Mouse (Mus musculus) neural tube, embryonic 12.5 days (tissue): ENCODE results near the gene Eppin. TPM values are rescaled to one million over a fixed set of nuclear protein-coding genes. Genes with fewer than 3 reads are reported as not detected.
"Not testable (repeated sequence)": the region's sequence is repeated elsewhere in the genome, so short reads cannot be mapped to it uniquely, and the experiment has no call there.

Source experiments
- ATAC-seq: fragments of 200-750 bp; cut with Nextera tagmentation; 2 replicates; pipeline ENCODE4 v1.8.0; 2017; ENCODE audit warnings: low read depth, mild to moderate bottlenecking, moderate TSS enrichment, moderate library complexity; ENCODE audit not compliant: low FRiP score
- H3K27ac ChIP-seq: fragments of 300-500 bp; sonication (generic); 2 replicates; pipeline ENCODE4 v1.5.1; 2016
- H3K27me3 ChIP-seq: fragments of 300-500 bp; sonication (generic); replicated peaks from 2 replicates; pipeline ENCODE4 v1.6.1; 2016; ENCODE audit warnings: mild to moderate bottlenecking
- H3K36me3 ChIP-seq: fragments of 300-500 bp; sonication (generic); 2 replicates; pipeline ENCODE4 v1.6.1; 2016; ENCODE audit warnings: mild to moderate bottlenecking
- H3K4me1 ChIP-seq: fragments of 300-500 bp; sonication (generic); 2 replicates; pipeline ENCODE4 v1.6.1; 2016
- H3K4me2 ChIP-seq: fragments of 300-500 bp; sonication (generic); replicated peaks from 2 replicates; pipeline ENCODE4 v1.6.1; 2016; ENCODE audit warnings: mild to moderate bottlenecking
- H3K4me3 ChIP-seq: fragments of 300-500 bp; sonication (generic); 2 replicates; pipeline ENCODE4 v1.5.1; 2016
- H3K9ac ChIP-seq: fragments of 300-500 bp; sonication (generic); 2 replicates; pipeline ENCODE4 v1.6.1; 2016; ENCODE audit warnings: mild to moderate bottlenecking
- H3K9me3 ChIP-seq: fragments of 300-500 bp; sonication (generic); 2 replicates; pipeline ENCODE4 v1.6.1; 2016; ENCODE audit warnings: mild to moderate bottlenecking
- WGBS: fragments of 180-500 bp; shearing (Covaris S2); methylation state at CpG from one replicate; pipeline ENCODE4 v1.1.7; 2016; 5-methylcytosine and 5-hydroxymethylcytosine counted together
- polyA plus RNA-seq: library from polyadenylated mRNA; unstranded; fragments of >200 nt; fragmentation: Nextera tagmentation; extraction: Ambion mirVana; gene quantifications from 2 replicates; pipeline ENCODE4 v1.2.1, GENCODE M21; 2016

Gene Eppin
- polyA plus RNA-seq: not detected in 2 replicates

GRCm38 (mm10) chr2:164593494-164593893 is at the start of gene Eppin:
Gene Eppin, minus strand, starts transcription at chr2:164593594.
- no peak within 1 kb of the TSS for H3K4me3 ChIP-seq
- H3K27ac ChIP-seq: no peak within 1 kb of the TSS
- 0 out of 2 replicates have a peak, but pooled peaks cover 7% of the 10 kb centered on the region for H3K4me1 ChIP-seq
- no peak for ATAC-seq
- no peaks in the 10 kb centered on the region for H3K36me3 ChIP-seq
- H3K4me2 ChIP-seq: no peak within 1 kb of the TSS
- no peaks in the 10 kb centered on the region for H3K9me3 ChIP-seq
- H3K9ac ChIP-seq: no peak within 1 kb of the TSS
- H3K27me3 ChIP-seq: no peaks in the 10 kb centered on the region
- 80% methylated on average over 4 of the region's 4 CpGs for WGBS

- Histone ChIP-seq H3K4me2 (no peak overlapping the region), H3K9ac (no peak overlapping the region), H3K27ac (no peak overlapping the region), H3K4me1 (no peaks in the 10 kb centered on the region), H3K36me3 (no peaks in the 10 kb centered on the region), H3K27me3 (no peaks in the 10 kb centered on the region), H3K9me3 (no peaks in the 10 kb centered on the region), H3K4me3 (no peak overlapping the region)
- WGBS: 80% methylated on average over 13 of the region's 13 CpGs
- no peak for ATAC-seq
Measured at GRCm38 (mm10) chr2:164641881-164642673, 48.7 kb upstream of the Eppin start.

GRCm38 (mm10) chr2:164641129-164641528 is 47.7 kb upstream of the Eppin start:
- 64% methylated on average over 7 of the region's 7 CpGs for WGBS
- ATAC-seq: no peak

GRCm38 (mm10) chr2:164638696-164639095 is 45.3 kb upstream of the Eppin start, which contains the start of gene Wfdc16:
Gene Wfdc16, minus strand, starts transcription at chr2:164638796.
- H3K27ac ChIP-seq: no peak within 1 kb of the TSS
- H3K4me3 ChIP-seq: no peak within 1 kb of the TSS
- no peaks in the 10 kb centered on the region for H3K27me3 ChIP-seq
- ATAC-seq: no peak
- H3K9ac ChIP-seq: no peak within 1 kb of the TSS
- H3K36me3 ChIP-seq: no peaks in the 10 kb centered on the region
- H3K4me2 ChIP-seq: no peak within 1 kb of the TSS
- H3K4me1 ChIP-seq: no peaks in the 10 kb centered on the region
- 85% methylated on average over 3 of the region's 3 CpGs for WGBS
- H3K9me3 ChIP-seq: no peaks in the 10 kb centered on the region

More at GRCm38 (mm10) chr2:164641129-164641528, 47.7 kb upstream of the Eppin start:
- H3K4me2 ChIP-seq: no peak overlapping the region
- no peak overlapping the region for H3K9ac ChIP-seq
- H3K27me3 ChIP-seq: no peaks in the 10 kb centered on the region
- H3K27ac ChIP-seq: no peak overlapping the region
- H3K4me1 ChIP-seq: no peaks in the 10 kb centered on the region
- H3K4me3 ChIP-seq: no peak overlapping the region
- H3K9me3 ChIP-seq: no peaks in the 10 kb centered on the region
- no peaks in the 10 kb centered on the region for H3K36me3 ChIP-seq

GRCm38 (mm10) chr2:164635266-164635665 is 41.9 kb upstream of the Eppin start:
- H3K9ac ChIP-seq: no peak overlapping the region
- no peaks in the 10 kb centered on the region for H3K4me1 ChIP-seq
- H3K27ac ChIP-seq: no peak overlapping the region
- H3K9me3 ChIP-seq: no peaks in the 10 kb centered on the region
- no peak for ATAC-seq
- H3K27me3 ChIP-seq: no peaks in the 10 kb centered on the region
- 77% methylated on average over 9 of the region's 9 CpGs for WGBS
- no peak overlapping the region for H3K4me2 ChIP-seq
- H3K4me3 ChIP-seq: no peak overlapping the region
- no peaks in the 10 kb centered on the region for H3K36me3 ChIP-seq

- 86% methylated on average over 4 of the region's 4 CpGs for WGBS
- no peaks in the 10 kb centered on the region for H3K9me3 ChIP-seq
- ATAC-seq: no peak
- no peaks in the 10 kb centered on the region for H3K4me1 ChIP-seq
- no peak overlapping the region for H3K4me3 ChIP-seq
- no peak overlapping the region for H3K9ac ChIP-seq
- H3K36me3 ChIP-seq: no peaks in the 10 kb centered on the region
- H3K27ac ChIP-seq: no peak overlapping the region
- H3K27me3 ChIP-seq: no peaks in the 10 kb centered on the region
- H3K4me2 ChIP-seq: no peak overlapping the region
Measured at GRCm38 (mm10) chr2:164621775-164622174, 28.4 kb upstream of the Eppin start.

GRCm38 (mm10) chr2:164619050-164619449 is 25.7 kb upstream of the Eppin start:
- Histone ChIP-seq H3K27me3 (no peaks in the 10 kb centered on the region), H3K9me3 (no peaks in the 10 kb centered on the region), H3K4me3 (no peak overlapping the region), H3K9ac (no peak overlapping the region), H3K36me3 (no peaks in the 10 kb centered on the region), H3K4me2 (no peak overlapping the region), H3K27ac (no peak overlapping the region), H3K4me1 (no peaks in the 10 kb centered on the region)
- no peak for ATAC-seq
- 77% methylated on average over 5 of the region's 5 CpGs for WGBS

GRCm38 (mm10) chr2:164615386-164615785 is 22.0 kb upstream of the Eppin start:
- Histone ChIP-seq H3K9me3 (no peaks in the 10 kb centered on the region), H3K27me3 (no peaks in the 10 kb centered on the region), H3K4me3 (no peak overlapping the region), H3K27ac (no peak overlapping the region), H3K4me1 (no peaks in the 10 kb centered on the region), H3K9ac (no peak overlapping the region), H3K4me2 (no peak overlapping the region), H3K36me3 (no peaks in the 10 kb centered on the region)
- WGBS: 92% methylated on average over 3 of the region's 3 CpGs
- no peak for ATAC-seq

GRCm38 (mm10) chr2:164613471-164613870 is 20.1 kb upstream of the Eppin start, which contains the start of the genes Wfdc6b and Wfdc8:
Gene Wfdc6b, plus strand, starts transcription at chr2:164613522.
Gene Wfdc8, minus strand, starts transcription at chr2:164613626.
- H3K4me1 ChIP-seq, H3K9me3 ChIP-seq, H3K4me3 ChIP-seq, H3K9ac ChIP-seq, H3K4me2 ChIP-seq, H3K27ac ChIP-seq, H3K27me3 ChIP-seq, ATAC-seq, H3K36me3 ChIP-seq: not testable (repeated sequence)
- WGBS: 80% methylated on average over 8 of the region's 8 CpGs

- Histone ChIP-seq H3K9me3 (no peaks in the 10 kb centered on the region; the same call in 1 of the 2 replicates), H3K9ac (no peak overlapping the region), H3K36me3 (no peaks in the 10 kb centered on the region), H3K4me2 (no peak overlapping the region), H3K4me3 (no peak overlapping the region), H3K4me1 (no peaks in the 10 kb centered on the region), H3K27ac (no peak overlapping the region), H3K27me3 (no peaks in the 10 kb centered on the region)
- 82% methylated on average over 6 of the region's 6 CpGs for WGBS
- no peak for ATAC-seq
Measured at GRCm38 (mm10) chr2:164608781-164609180, 15.4 kb upstream of the Eppin start.

- ATAC-seq: no peak
- peaks cover 4% of the 10 kb centered on the region for H3K9me3 ChIP-seq
- no peak overlapping the region for H3K4me3 ChIP-seq
- no peak overlapping the region for H3K27ac ChIP-seq
- 92% methylated on average over 8 of the region's 8 CpGs for WGBS
- H3K4me1 ChIP-seq: no peaks in the 10 kb centered on the region
- H3K4me2 ChIP-seq: no peak overlapping the region
- no peaks in the 10 kb centered on the region for H3K27me3 ChIP-seq
- H3K36me3 ChIP-seq: no peaks in the 10 kb centered on the region
- no peak overlapping the region for H3K9ac ChIP-seq
Measured at GRCm38 (mm10) chr2:164604411-164604810, 11.0 kb upstream of the Eppin start.

GRCm38 (mm10) chr2:164603482-164603881 is 10.1 kb upstream of the Eppin start:
- no peak overlapping the region for H3K9ac ChIP-seq
- H3K36me3 ChIP-seq: no peaks in the 10 kb centered on the region
- peaks cover 4% of the 10 kb centered on the region for H3K9me3 ChIP-seq
- no peak for ATAC-seq
- no peaks in the 10 kb centered on the region for H3K27me3 ChIP-seq
- no peaks in the 10 kb centered on the region for H3K4me1 ChIP-seq
- no peak overlapping the region for H3K4me2 ChIP-seq
- 92% methylated on average over 3 of the region's 3 CpGs for WGBS
- H3K4me3 ChIP-seq: no peak overlapping the region
- no peak overlapping the region for H3K27ac ChIP-seq

GRCm38 (mm10) chr2:164600179-164600578 is 6.8 kb upstream of the Eppin start:
- Histone ChIP-seq H3K36me3 (no peaks in the 10 kb centered on the region), H3K9ac (no peak overlapping the region), H3K4me3 (no peak overlapping the region), H3K27me3 (no peaks in the 10 kb centered on the region), H3K4me1 (no peaks in the 10 kb centered on the region), H3K27ac (no peak overlapping the region), H3K4me2 (no peak overlapping the region), H3K9me3 (peaks cover 4% of the 10 kb centered on the region)
- no peak for ATAC-seq
- 64% methylated on average over 3 of the region's 3 CpGs for WGBS
